Mouse (Mus musculus) embryonic fibroblast, embryonic 13.5 days (primary cell): Measurements from ENCODE around the gene Tacr1.

Experiments used
- CTCF ChIP-seq: IDR thresholded peaks from 2 replicates; pipeline ENCODE4 v1.5.1; 2011; ENCODE audit warnings: mild to moderate bottlenecking, control low read depth, low read length, moderate library complexity, borderline replicate concordance; ENCODE audit not compliant: insufficient read depth
- POLR2A ChIP-seq: IDR thresholded peaks from 2 replicates; pipeline ENCODE4 v1.6.1; 2011; ENCODE audit warnings: low read depth, mild to moderate bottlenecking, control low read depth, low read length, moderate library complexity

- no peak for TF ChIP-seq POLR2A
- no peak for TF ChIP-seq CTCF
These were observed 120.4 kb downstream of the Tacr1 start for GRCm38 (mm10) chr6:82522567-82522966.
